Mouse (Mus musculus) cerebellum, adult 8-10 months (tissue): ENCODE measurements around the gene Pdzd9.
A peak's percentile ranks its signal among the peaks of the same experiment; 100 is the strongest.
"Not testable (repeated sequence)": the region's sequence is repeated elsewhere in the genome, so short reads cannot be mapped to it uniquely, and the experiment has no call there.

ENCODE experiments used
- DNase-seq: peaks from one replicate; pipeline ENCODE4 v3.0.0; 2022

The Pdzd9 gene

GRCm38 (mm10) chr7:120670153-120670875, at the start of gene Pdzd9:
TSS of gene Pdzd9 (minus strand) at chr7:120670343.
- peak; percentile 68 for DNase-seq

DNA sequence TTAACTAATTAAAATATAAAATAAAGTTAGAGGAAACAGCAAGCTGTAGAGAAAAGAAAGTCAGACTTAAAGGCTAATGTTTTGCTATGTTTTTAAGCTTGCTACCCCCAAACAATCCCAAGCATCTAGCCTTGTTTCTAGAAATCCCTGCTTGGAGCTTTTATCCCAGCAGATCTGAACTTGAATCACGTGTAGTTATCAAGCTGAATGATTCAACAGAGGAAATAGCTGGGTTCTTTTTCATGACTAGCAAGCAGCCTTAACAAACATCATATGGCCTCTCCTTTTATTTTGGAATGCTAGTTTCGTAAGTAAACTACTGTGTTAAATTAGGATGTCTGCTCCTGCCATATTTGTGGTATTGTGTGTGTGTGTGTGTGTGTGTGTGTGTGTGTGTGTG, 47.1 kb upstream of the Pdzd9 start:
- DNase-seq, result no peak

- DNase-seq, result not testable (repeated sequence)
These were observed 43.8 kb upstream of the Pdzd9 start for GRCm38 (mm10) chr7:120713951-120714350.

DNA sequence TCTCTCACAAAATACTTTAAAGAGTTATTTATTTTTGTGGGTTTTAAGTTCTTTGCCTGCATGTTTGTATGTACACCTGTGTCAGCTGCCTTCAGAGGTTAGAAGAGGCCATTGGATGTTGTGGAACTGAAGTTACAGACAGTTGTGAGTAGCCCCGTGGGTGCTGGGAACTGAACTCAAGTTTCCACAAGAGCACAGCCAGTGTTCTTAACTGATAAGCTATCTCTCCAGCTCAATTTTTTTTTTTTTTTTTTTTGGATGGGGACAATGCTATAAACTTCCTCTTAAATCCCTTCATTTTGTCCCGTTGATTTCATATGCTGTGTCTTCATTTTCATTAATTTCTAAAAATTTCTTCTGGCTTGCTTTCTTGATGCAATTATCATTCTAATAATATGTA, 43.1 kb upstream of the Pdzd9 start:
- DNase-seq, result no peak

- no peak for DNase-seq
These were observed 41.9 kb upstream of the Pdzd9 start for GRCm38 (mm10) chr7:120712071-120712470.

DNA sequence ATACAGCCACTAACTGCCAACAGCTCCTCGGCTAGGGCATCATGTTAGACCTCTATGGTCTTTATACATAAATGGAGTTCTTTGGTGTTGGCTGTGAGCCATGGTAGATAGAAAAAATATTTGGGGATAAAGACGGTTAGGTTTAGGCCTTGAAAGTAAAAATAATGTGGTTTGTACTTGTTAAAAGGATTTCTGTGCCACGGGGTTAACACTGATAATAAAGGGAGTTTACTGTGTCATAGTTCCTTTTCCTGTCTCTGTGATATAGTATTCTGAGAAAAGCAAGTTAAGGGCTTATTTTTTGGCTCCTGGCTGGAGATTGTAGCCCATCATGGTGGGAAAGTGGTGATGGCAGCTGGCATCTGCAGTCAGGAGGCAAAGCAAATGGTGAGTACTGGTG, 33.7 kb upstream of the Pdzd9 start:
- DNase-seq, result no peak

DNA sequence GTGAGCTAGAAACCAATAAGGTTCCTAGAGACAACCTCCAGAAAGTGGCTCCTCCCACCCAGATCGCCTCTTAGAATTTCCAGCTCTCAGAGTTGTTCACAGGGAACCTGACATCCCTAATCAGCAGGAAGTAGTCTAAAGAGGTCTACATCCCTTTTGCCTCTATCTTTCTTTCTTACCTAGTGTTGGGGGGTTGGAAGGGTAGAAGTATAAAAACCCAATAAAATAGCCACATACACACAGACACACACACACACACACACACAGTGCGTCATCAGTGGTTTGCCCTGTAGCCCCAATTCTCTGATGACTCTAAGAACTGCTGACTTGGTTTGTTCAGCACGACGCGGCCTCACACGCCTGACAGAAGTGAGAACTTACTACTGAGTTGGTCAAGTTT, 29.4 kb upstream of the Pdzd9 start:
- no peak for DNase-seq

- DNase-seq, result no peak
These were observed 26.2 kb upstream of the Pdzd9 start for GRCm38 (mm10) chr7:120696331-120696730.

DNA sequence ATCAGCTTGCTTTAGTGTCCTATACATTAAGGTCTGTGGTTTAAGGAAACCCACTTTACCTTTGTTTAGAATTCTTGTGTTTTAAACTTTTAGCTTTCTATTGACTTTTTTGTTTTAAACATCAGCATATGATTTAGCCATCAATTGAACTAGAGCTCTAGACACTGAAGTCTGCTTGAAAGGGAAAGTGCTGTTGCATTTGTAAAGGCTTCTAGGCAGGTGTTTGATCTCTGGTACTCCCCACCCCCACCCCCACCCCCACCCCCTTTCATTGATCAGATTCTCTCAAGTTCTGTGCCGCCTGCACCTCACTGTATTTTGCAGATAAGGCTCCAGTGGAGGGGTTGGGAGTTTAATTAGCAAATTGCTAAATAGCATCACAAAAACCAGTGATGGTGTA, 25.5 kb upstream of the Pdzd9 start:
- no peak for DNase-seq

DNA sequence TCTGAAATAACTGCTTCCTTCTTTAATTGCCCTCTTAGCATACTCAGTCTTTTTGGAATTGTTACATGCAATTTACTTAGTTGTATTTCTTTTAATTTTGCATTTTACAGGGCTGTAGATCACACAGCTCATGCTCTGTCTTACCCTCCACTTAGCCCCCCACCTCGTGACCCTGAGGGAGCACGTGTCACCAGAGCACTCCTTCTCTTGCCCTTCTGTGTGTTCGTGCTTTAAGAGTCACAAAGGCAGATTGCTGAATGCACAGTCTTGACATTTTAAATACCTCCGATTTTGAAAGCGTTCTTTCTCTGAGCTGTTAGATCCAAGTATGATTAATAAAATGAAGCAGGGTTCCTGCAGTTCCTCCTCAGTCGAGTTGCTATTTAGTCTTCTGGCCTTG, 25.1 kb upstream of the Pdzd9 start:
- DNase-seq, result no peak

DNA sequence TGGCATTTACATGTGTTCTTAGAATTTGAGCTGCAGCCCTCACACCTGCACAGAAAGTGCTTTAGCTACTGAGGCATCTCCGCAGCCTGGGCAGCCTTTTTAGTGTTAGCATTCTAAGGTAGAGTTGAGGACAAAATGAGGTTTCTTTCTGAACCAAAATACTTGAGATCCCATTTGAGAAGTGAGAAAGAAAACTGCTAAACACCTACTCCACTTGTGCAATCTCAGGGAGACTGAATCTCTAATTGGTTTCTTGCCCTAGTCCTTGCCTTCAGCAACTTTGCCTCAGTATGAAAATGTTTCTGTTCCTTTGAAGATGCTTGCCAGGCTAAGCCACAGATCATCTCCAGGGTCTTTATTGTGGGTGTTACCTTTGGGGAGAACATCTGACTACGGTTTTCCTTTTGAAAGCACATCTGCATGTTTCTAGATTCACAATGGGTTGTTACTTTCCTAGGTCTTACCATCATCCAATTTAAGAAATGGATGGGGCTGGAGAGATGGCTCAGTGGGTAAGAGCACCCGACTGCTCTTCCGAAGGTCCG, 23.8 kb upstream of the Pdzd9 start:
- no peak for DNase-seq

DNA sequence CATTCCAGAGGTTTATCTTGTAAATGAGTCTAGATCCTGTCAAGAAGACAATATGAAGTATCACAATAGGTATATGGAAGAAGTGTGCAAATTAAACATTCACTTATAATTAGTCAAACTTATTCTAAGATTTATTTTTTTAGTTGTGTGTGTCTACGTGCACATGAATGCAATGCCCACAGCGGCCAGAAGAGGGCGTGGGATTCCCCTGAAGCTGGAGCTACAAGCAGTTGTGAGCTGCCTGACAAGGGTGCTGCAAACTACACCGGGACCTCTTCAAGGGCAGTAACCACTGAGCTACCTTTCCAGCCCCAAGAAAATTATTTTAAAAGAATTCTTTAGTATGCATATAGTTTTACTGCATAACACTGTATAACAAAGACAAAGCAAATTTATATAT, 20.5 kb upstream of the Pdzd9 start:
- no peak for DNase-seq

- DNase-seq, result no peak
These were observed 15.1 kb upstream of the Pdzd9 start for GRCm38 (mm10) chr7:120685227-120685626.

DNA sequence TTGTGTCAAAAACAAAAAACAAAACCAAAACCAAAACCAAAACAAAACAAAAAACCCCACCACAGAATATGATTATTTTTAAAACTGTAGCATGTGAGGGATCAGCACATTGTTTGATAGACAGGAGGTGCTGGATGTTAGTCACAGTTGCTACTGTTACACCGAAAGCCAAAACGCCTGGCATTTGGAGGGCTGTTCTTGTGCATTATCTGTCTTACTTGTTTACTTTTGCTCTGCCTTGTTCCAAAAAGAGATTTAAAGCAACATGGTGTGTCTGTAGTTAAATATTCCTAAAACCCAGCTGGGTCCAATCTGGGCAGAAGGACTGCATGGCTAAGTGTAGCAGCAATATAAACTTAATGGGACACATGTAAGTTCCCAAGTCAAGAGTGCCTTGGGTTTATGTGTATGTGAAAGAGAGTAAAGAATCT, 14.6 kb upstream of the Pdzd9 start:
- no peak for DNase-seq

DNA sequence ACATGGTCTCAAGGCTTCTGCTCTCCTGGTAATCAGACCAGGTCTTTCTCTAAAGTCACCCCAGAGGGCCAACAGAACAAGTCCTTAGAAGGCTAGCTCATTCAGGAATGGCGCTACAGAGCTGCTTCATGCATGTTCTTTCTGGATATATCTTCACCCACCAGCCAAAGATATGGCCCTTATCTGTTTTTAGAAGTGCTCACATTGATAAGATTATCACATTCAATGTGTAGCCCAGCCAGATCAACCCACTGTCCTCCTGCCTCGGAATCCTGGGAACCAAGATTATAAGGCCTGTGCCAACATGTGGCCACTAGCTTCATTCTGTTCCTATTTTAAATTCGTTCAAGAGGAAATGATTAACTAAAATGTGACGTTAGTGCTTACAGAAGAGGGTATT, 11.9 kb upstream of the Pdzd9 start:
- DNase-seq, result no peak

DNA sequence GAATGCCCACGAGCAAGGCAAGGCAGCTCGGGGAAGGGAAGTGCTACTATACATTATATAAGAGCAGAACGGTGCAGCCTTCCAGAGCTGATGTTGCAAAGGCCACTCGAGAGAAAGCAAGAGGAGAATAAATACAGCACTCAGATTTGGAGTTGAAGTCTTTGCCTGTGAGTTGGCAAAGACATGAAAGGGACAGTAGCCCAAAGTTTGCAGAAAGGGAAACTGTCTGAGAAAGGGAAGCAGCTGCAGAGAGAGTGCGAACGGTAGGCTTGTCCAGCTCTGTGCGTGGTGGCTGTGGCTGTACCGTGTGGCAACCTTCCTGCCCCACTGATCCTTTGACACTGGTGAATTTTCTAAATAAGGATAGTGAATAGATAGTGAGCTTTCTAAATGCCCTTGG, 8.9 kb upstream of the Pdzd9 start:
- DNase-seq, result no peak

DNA sequence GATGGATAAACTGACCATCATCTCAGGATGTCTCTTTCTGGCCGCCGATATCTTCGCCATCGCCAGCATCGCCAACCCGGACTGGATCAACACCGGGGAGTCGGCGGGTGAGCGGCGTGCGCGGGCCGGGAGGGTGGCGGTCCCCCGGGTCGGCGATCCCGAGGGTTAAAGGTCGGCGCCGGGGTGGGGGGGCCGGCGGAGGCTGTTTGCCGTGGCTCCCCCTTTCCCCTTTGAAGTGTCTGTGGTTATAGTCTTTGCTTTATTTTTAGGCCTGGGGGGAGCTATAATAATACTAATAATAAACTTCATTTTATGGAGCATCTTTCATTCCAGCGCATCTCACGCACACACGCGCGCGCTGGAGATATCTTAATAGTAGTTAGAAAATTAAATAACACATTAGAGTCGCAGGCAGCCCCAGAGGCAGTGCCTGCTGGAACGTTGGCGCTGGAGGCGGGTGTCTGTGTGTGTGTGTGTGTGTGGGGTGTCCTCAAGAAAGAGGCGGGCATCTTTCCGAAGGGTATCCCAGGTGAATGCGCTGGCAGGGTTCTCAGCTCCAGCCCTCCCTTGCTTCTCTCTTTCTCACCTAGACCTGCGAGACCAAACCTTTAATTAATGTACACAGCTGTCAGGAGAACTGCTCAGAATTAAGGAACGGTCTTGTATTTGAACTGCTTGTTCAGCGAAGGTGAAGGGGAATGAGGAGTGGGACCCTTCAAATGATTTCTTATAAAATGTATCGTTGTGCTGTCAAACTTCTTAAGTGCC, 7.8 kb upstream of the Pdzd9 start:
- peak; percentile 54 for DNase-seq

- peak; percentile 67 for DNase-seq
These were observed 7.0 kb upstream of the Pdzd9 start, which contains the start of gene Mosmo for GRCm38 (mm10) chr7:120677001-120677643. TSS of gene Mosmo (plus strand) at chr7:120677618.

DNA sequence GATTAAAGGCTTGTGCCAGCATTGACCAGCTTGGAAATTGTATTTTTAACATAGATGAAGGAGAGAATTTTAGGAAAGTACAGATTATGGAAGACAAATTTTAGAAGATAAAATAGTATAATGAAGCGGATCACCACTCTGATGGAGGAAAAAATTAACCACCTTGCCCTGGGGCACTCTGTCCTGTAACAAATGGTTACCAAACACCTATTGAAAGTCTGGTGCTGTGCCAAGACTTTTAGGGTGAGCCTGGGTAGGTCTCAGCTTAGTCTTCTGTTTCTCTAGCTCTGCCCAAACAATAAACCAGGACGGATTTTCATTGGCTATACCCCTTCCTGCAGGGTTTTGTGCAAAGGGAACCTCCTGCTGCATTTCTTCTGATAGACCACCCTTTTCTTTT, 1.1 kb upstream of the Pdzd9 start:
- no peak for DNase-seq

GRCm38 (mm10) chr7:120662079-120662478, 8.1 kb downstream of the Pdzd9 start:
- DNase-seq, result no peak

DNA sequence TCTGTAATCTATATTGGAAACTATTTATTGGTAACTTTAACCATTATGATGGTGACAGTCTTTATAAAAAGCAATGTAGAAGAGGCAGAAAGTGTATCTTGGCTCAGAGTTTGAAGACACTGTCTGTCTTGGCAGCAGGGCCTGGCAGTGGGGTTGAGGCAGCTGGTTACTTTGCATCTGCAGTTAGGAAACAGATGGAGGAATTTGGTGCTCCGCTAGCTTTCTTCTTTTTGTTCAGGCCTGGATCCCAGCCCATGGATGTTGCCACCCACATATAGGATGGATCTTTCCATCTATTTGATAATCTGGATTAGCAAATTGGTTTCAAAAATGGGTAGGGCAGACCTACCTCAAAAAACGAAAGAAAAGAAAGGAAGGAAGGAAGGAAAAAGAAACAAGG, 22.3 kb downstream of the Pdzd9 start:
- no peak for DNase-seq

DNA sequence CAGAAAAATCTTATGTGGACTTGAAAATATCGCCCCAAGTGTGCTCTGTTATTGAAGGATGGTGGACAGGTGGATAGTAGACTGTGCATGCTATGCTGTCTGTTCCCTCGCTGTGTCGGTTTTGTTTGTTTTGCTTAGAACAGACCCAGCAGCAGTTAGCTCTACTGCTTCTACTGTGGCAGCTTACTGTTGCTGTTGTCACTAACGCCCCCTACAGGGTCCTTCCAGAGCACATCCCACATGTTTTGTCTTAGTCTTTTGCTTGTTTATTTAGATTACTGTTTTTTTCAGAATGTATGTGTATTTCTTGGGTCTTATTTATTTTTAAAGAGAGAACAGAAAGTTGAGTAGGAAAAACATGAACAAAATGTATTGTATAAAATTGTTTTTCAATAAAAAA, 26.9 kb downstream of the Pdzd9 start:
- no peak for DNase-seq

- no peak for DNase-seq
These were observed 34.3 kb downstream of the Pdzd9 start for GRCm38 (mm10) chr7:120635821-120636220.

DNA sequence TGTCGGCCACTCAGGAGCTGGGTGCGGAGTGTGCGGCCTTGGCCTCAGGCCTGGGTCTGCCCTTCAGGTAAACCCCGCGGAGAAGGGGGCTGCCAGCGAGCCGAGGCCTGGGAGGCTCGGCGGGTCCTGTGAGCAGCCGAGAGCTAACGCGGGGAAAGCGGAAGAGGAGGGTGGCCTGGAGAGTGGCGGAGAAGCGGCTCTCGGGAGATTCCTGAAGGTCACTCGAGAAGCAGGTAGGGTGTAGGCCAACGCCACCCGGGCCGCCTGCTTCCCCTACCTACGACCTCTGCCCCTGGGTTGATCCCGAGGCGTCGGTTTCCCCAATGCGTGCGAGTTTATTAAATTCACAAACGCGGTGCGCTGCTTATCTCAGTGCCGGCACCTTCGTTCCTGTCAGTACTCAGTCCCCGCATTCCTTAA, 34.8 kb downstream of the Pdzd9 start:
- DNase-seq, result no peak
